29 mouse cellular contexts compared by ENCODE assay signal in genomic region chr1:171948161-171948945, GRCm38 (mm10). TPM values are rescaled to one million over a fixed set of nuclear protein-coding genes. Genes with fewer than 3 reads are reported as not detected.
A peak's percentile ranks its signal among the peaks of the same experiment; 100 is the strongest.
DNase-seq lines count a peak whose midpoint lies in the region; ATAC-seq and TF ChIP-seq lines count a peak whose summit lies in the region.
"Had no signal": no experiment of that assay in that cellular context is flagged by ENCODE, and none has a peak within 500 bp of the region (broad histone marks: within the 10 kb centered on the region; RNA-seq: fewer than 3 reads in every experiment).

No protein-coding gene starts in this region.

- intact Hi-C loops in heart, postnatal 10 days (cut with DNase I) = no loop called here

- no peaks in the 10 kb centered on the region for H3K4me1 ChIP-seq in midbrain, postnatal 0 days (ENCODE audit: insufficient read depth, low read length)
- no peaks in the 10 kb centered on the region for H3K4me1 ChIP-seq in midbrain, embryonic 13.5 days (replicated peaks)
- no peaks in the 10 kb centered on the region for H3K4me1 ChIP-seq in hindbrain, embryonic 11.5 days (replicated peaks; ENCODE audit: control insufficient read depth, insufficient read depth, low read length)
- no peaks in the 10 kb centered on the region for H3K4me1 ChIP-seq in hindbrain, embryonic 14.5 days (replicated peaks; ENCODE audit: control insufficient read depth, insufficient read depth, low read length)
- H3K4me1 ChIP-seq: embryonic facial prominence, embryonic 12.5 days; embryonic facial prominence, embryonic 15.5 days; forebrain, embryonic 12.5 days; forebrain, embryonic 15.5 days; heart, embryonic 10.5 days; heart, embryonic 13.5 days had no signal

- no peak overlapping the region for H3K4me3 ChIP-seq in midbrain, postnatal 0 days (ENCODE audit: low read depth, low read length)
- no peak overlapping the region for H3K4me3 ChIP-seq in midbrain, embryonic 13.5 days (replicated peaks)
- H3K4me3 ChIP-seq in hindbrain, embryonic 11.5 days (ENCODE audit: low read depth, low read length) = no peak overlapping the region
- H3K4me3 ChIP-seq in hindbrain, embryonic 14.5 days (replicated peaks; ENCODE audit: low read length) = no peak overlapping the region
- H3K4me3 ChIP-seq: embryonic facial prominence, embryonic 12.5 days; embryonic facial prominence, embryonic 15.5 days; erythroblast, embryonic 14.5 days; forebrain, embryonic 12.5 days; forebrain, embryonic 15.5 days; heart, adult 2 months; heart, embryonic 10.5 days; heart, embryonic 13.5 days had no signal

- TF ChIP-seq CTCF in midbrain, postnatal 0 days (IDR thresholded peaks at IDR 0.05) = no peak

- ATAC-seq in midbrain, postnatal 0 days (ENCODE audit: low FRiP score) = no peak
- ATAC-seq in midbrain, embryonic 13.5 days = no peak
- peak; percentile 71 for ATAC-seq in hindbrain, embryonic 11.5 days (ENCODE audit: low FRiP score)
- peak; percentile 62; the same call in 1 of the 2 replicates for ATAC-seq in hindbrain, embryonic 14.5 days (ENCODE audit: low FRiP score)
- no peak for ATAC-seq in erythroblast, adult 5-6 weeks (replicated peaks; ENCODE audit: low FRiP score, poor library complexity, severe bottlenecking)
- ATAC-seq: activated CD4-positive, CD25-positive, alpha-beta regulatory T cell, adult 4 months; forebrain, embryonic 15.5 days; inflammation-experienced regulatory T-cells, adult 6 months; intestine, embryonic 16.5 days had no signal

- no peak overlapping the region for H3K9ac ChIP-seq in midbrain, postnatal 0 days (replicated peaks; ENCODE audit: low read length, poor library complexity, severe bottlenecking)
- H3K9ac ChIP-seq in midbrain, embryonic 13.5 days (replicated peaks) = no peak overlapping the region
- H3K9ac ChIP-seq in hindbrain, embryonic 11.5 days (ENCODE audit: low read depth, low read length) = no peak overlapping the region
- H3K9ac ChIP-seq in hindbrain, embryonic 14.5 days = no peak overlapping the region
- H3K9ac ChIP-seq: embryonic facial prominence, embryonic 12.5 days; embryonic facial prominence, embryonic 15.5 days; forebrain, embryonic 12.5 days; forebrain, embryonic 15.5 days; heart, embryonic 13.5 days had no signal

- no peaks in the 10 kb centered on the region for H3K9me3 ChIP-seq in midbrain, postnatal 0 days (ENCODE audit: low read length)
- no peaks in the 10 kb centered on the region for H3K9me3 ChIP-seq in midbrain, embryonic 13.5 days
- no peaks in the 10 kb centered on the region for H3K9me3 ChIP-seq in hindbrain, embryonic 11.5 days (ENCODE audit: control insufficient read depth, low read length)
- no peaks in the 10 kb centered on the region for H3K9me3 ChIP-seq in hindbrain, embryonic 14.5 days (ENCODE audit: control insufficient read depth, low read length)
- H3K9me3 ChIP-seq: embryonic facial prominence, embryonic 12.5 days; embryonic facial prominence, embryonic 15.5 days; forebrain, embryonic 12.5 days; forebrain, embryonic 15.5 days; heart, embryonic 10.5 days; heart, embryonic 13.5 days had no signal

- WGBS in midbrain, postnatal 0 days = 74% methylated on average over 11 of the region's 11 CpGs
- 78% methylated on average over 11 of the region's 11 CpGs for WGBS in midbrain, embryonic 13.5 days
- WGBS in hindbrain, embryonic 11.5 days = 50% methylated on average over 11 of the region's 11 CpGs
- WGBS in hindbrain, embryonic 14.5 days = 44% methylated on average over 11 of the region's 11 CpGs

- no peaks in the 10 kb centered on the region for H3K36me3 ChIP-seq in midbrain, postnatal 0 days (ENCODE audit: insufficient read depth, low read length)
- no peaks in the 10 kb centered on the region for H3K36me3 ChIP-seq in midbrain, embryonic 13.5 days
- H3K36me3 ChIP-seq in hindbrain, embryonic 11.5 days (ENCODE audit: control insufficient read depth, insufficient read depth, low read length) = no peaks in the 10 kb centered on the region
- H3K36me3 ChIP-seq in hindbrain, embryonic 14.5 days (replicated peaks; ENCODE audit: control insufficient read depth, insufficient read depth) = no peaks in the 10 kb centered on the region
- H3K36me3 ChIP-seq: embryonic facial prominence, embryonic 12.5 days; embryonic facial prominence, embryonic 15.5 days; forebrain, embryonic 12.5 days; forebrain, embryonic 15.5 days; heart, embryonic 10.5 days; heart, embryonic 13.5 days had no signal

- peak; percentile 34 for DNase-seq in heart, adult 11 months
- DNase-seq in heart, postnatal 10 days = no peak
- peak; percentile 8 for DNase-seq in midbrain, postnatal 0 days (ENCODE audit: low spot score)
- peak; percentile 14 for DNase-seq in hindbrain, embryonic 11.5 days (ENCODE audit: low spot score)
- peak; percentile 30 for DNase-seq in hindbrain, embryonic 14.5 days (ENCODE audit: low spot score)
- DNase-seq in ovary, postnatal 36 days (ENCODE audit: low spot score) = no peak
- DNase-seq: adrenal gland, adult 8-10 months; adrenal gland, postnatal 25 days; cerebellum, adult 11-12 months; cerebellum, adult 8-10 months; cerebellum, postnatal 14 days; gastrocnemius, postnatal 25 days; heart, adult 2 months had no signal

- H3K4me2 ChIP-seq in midbrain, postnatal 0 days (ENCODE audit: low read depth, low read length, poor library complexity, severe bottlenecking) = no peak overlapping the region
- no peak overlapping the region for H3K4me2 ChIP-seq in midbrain, embryonic 13.5 days (replicated peaks)
- H3K4me2 ChIP-seq in hindbrain, embryonic 11.5 days (replicated peaks; ENCODE audit: low read depth, low read length) = no peak overlapping the region
- H3K4me2 ChIP-seq in hindbrain, embryonic 14.5 days (replicated peaks) = no peak overlapping the region
- H3K4me2 ChIP-seq: embryonic facial prominence, embryonic 12.5 days; embryonic facial prominence, embryonic 15.5 days; forebrain, embryonic 12.5 days; forebrain, embryonic 15.5 days; heart, embryonic 13.5 days had no signal

- no peak overlapping the region for H3K27ac ChIP-seq in midbrain, postnatal 0 days (ENCODE audit: low read depth, low read length)
- no peak overlapping the region for H3K27ac ChIP-seq in midbrain, embryonic 13.5 days
- H3K27ac ChIP-seq in hindbrain, embryonic 11.5 days (ENCODE audit: low read depth, low read length) = 0 out of 2 replicates have a peak overlapping the region, but pooled peaks have one; percentile 1
- peak overlapping the region; percentile 23 for H3K27ac ChIP-seq in hindbrain, embryonic 14.5 days
- H3K27ac ChIP-seq: embryonic facial prominence, embryonic 12.5 days; embryonic facial prominence, embryonic 15.5 days; forebrain, embryonic 12.5 days; forebrain, embryonic 15.5 days; heart, adult 2 months; heart, embryonic 10.5 days; heart, embryonic 13.5 days had no signal

- H3K27me3 ChIP-seq in midbrain, postnatal 0 days (ENCODE audit: insufficient read depth, low read length) = no peaks in the 10 kb centered on the region
- H3K27me3 ChIP-seq in midbrain, embryonic 13.5 days = no peaks in the 10 kb centered on the region
- H3K27me3 ChIP-seq in hindbrain, embryonic 11.5 days (ENCODE audit: control insufficient read depth, insufficient read depth, low read length) = no peaks in the 10 kb centered on the region
- no peaks in the 10 kb centered on the region for H3K27me3 ChIP-seq in hindbrain, embryonic 14.5 days (ENCODE audit: control insufficient read depth, insufficient read depth, low read length)
- H3K27me3 ChIP-seq: embryonic facial prominence, embryonic 12.5 days; embryonic facial prominence, embryonic 15.5 days; forebrain, embryonic 12.5 days; forebrain, embryonic 15.5 days; heart, embryonic 13.5 days had no signal

RNA-seq across cellular contexts. Expression of gene Slamf6, which starts 31.0 kb away (rescaled TPM):
- total RNA-seq in heart, postnatal 10 days (2021) = under 1 TPM; 0.42 to 0.84 TPM
- not detected in 2 replicates for total RNA-seq in midbrain, postnatal 0 days (2014; rRNA removed)
- 0.05 and 0.10 TPM in 2 replicates for polyA plus RNA-seq in midbrain, postnatal 0 days (2015; fragmentation: Nextera tagmentation; extraction: Ambion mirVana)
- polyA plus RNA-seq in midbrain, embryonic 13.5 days (2015; fragmentation: Nextera tagmentation; extraction: Ambion mirVana) = not detected in 2 replicates
- polyA plus RNA-seq in hindbrain, embryonic 11.5 days (2014; fragmentation: Nextera tagmentation; extraction: Ambion mirVana) = 0.11 TPM in 1 of 2 replicates, not detected in the other
- polyA plus RNA-seq in hindbrain, embryonic 14.5 days (2014; fragmentation: Nextera tagmentation; extraction: Ambion mirVana) = 0.21 and 0.33 TPM in 2 replicates
- total RNA-seq in erythroblast, adult 5-6 weeks (2015; ENCODE audit: low replicate concordance) = 19.2 TPM in 1 of 2 replicates, not detected in the other
- 0.56 and 4.4 TPM in 2 replicates for total RNA-seq in erythroblast, adult 5-6 weeks (2017; ENCODE audit: low replicate concordance)
- total RNA-seq: gastrocnemius, adult 8-10 months; gastrocnemius, postnatal 25 days had no signal
- polyA plus RNA-seq: forebrain, embryonic 12.5 days; forebrain, embryonic 15.5 days had no signal

RNA-seq across cellular contexts. Expression of gene Gm10521, which starts 52.9 kb away (rescaled TPM):
- total RNA-seq in heart, postnatal 10 days (2021) = under 1 TPM; 0.10 to 0.17 TPM
- total RNA-seq in midbrain, postnatal 0 days (2014; rRNA removed) = 0.66 TPM in 1 of 2 replicates, not detected in the other
- not detected in 2 replicates for polyA plus RNA-seq in midbrain, postnatal 0 days (2015; fragmentation: Nextera tagmentation; extraction: Ambion mirVana)
- polyA plus RNA-seq in midbrain, embryonic 13.5 days (2015; fragmentation: Nextera tagmentation; extraction: Ambion mirVana) = not detected in 2 replicates
- not detected in 2 replicates for polyA plus RNA-seq in hindbrain, embryonic 11.5 days (2014; fragmentation: Nextera tagmentation; extraction: Ambion mirVana)
- polyA plus RNA-seq in hindbrain, embryonic 14.5 days (2014; fragmentation: Nextera tagmentation; extraction: Ambion mirVana) = not detected in 2 replicates
- 2.9 and 3.1 TPM in 2 replicates for total RNA-seq in erythroblast, adult 5-6 weeks (2015; ENCODE audit: low replicate concordance)
- 2.4 and 2.7 TPM in 2 replicates for total RNA-seq in erythroblast, adult 5-6 weeks (2017; ENCODE audit: low replicate concordance)
- total RNA-seq: ES-E14; gastrocnemius, adult 8-10 months; gastrocnemius, postnatal 25 days had no signal
- polyA plus RNA-seq: brain, embryonic 14.5 days; embryonic facial prominence, embryonic 12.5 days; embryonic facial prominence, embryonic 15.5 days; erythroblast, embryonic 14.5 days; forebrain, embryonic 12.5 days; forebrain, embryonic 15.5 days; heart, embryonic 10.5 days; heart, embryonic 13.5 days; heart, embryonic 16.5 days; intestine, embryonic 16.5 days had no signal

Comparison
In these comparisons a context has a peak if more than half of its experiments do, and no peak if none do; other contexts are left out.
1. DNase-seq: peak in heart, adult 11 months (single experiment), midbrain, postnatal 0 days (single experiment), hindbrain, embryonic 11.5 days (single experiment) and hindbrain, embryonic 14.5 days (single experiment); none in heart, postnatal 10 days (0 of 2) and ovary, postnatal 36 days (single experiment).
2. ATAC-seq: peak in hindbrain, embryonic 11.5 days (single experiment) and hindbrain, embryonic 14.5 days (single experiment); none in midbrain, postnatal 0 days (single experiment), midbrain, embryonic 13.5 days (single experiment) and erythroblast, adult 5-6 weeks (single experiment).
3. H3K27ac ChIP-seq: peak in hindbrain, embryonic 11.5 days (single experiment) and hindbrain, embryonic 14.5 days (single experiment); none in midbrain, postnatal 0 days (single experiment) and midbrain, embryonic 13.5 days (single experiment).